Mouse (Mus musculus) lung, embryonic 16.5 days (tissue): ENCODE measurements around the gene Igsf21. TPM values are rescaled to one million over a fixed set of nuclear protein-coding genes. Genes with fewer than 3 reads are reported as not detected.

Source experiments
- ATAC-seq: fragments of 200-750 bp; cut with Nextera tagmentation; 2 replicates; pipeline ENCODE4 v1.8.0; 2017; ENCODE audit warnings: low read depth, mild to moderate bottlenecking, moderate library complexity
- H3K27ac ChIP-seq: fragments of 300-500 bp; sonication (generic); 2 replicates; pipeline ENCODE4 v1.5.1; 2014; ENCODE audit warnings: mild to moderate bottlenecking, control low read depth, low read length
- H3K27me3 ChIP-seq: fragments of 300-500 bp; sonication (generic); 2 replicates; pipeline ENCODE4 v1.6.1; 2014; ENCODE audit warnings: low read depth, low read length, mixed read lengths; ENCODE audit not compliant: control insufficient read depth, insufficient read depth
- H3K36me3 ChIP-seq: fragments of 300-500 bp; sonication (generic); 2 replicates; pipeline ENCODE4 v1.6.1; 2014; ENCODE audit warnings: low read length; ENCODE audit not compliant: control insufficient read depth, insufficient read depth
- H3K4me1 ChIP-seq: fragments of 300-500 bp; sonication (generic); replicated peaks from 2 replicates; pipeline ENCODE4 v1.6.1; 2014; ENCODE audit warnings: low read length, mixed read lengths; ENCODE audit not compliant: control insufficient read depth, insufficient read depth
- H3K4me2 ChIP-seq: fragments of 300-500 bp; sonication (generic); 2 replicates; pipeline ENCODE4 v1.6.1; 2014; ENCODE audit warnings: low read depth, low read length, control low read depth
- H3K4me3 ChIP-seq: fragments of 300-500 bp; sonication (generic); 2 replicates; pipeline ENCODE4 v1.5.1; 2014; ENCODE audit warnings: mild to moderate bottlenecking, low read length, control low read depth
- H3K9ac ChIP-seq: fragments of 300-500 bp; sonication (generic); 2 replicates; pipeline ENCODE4 v1.6.1; 2014; ENCODE audit warnings: low read length, control low read depth
- H3K9me3 ChIP-seq: fragments of 300-500 bp; sonication (generic); 2 replicates; pipeline ENCODE4 v1.6.1; 2016; ENCODE audit warnings: low read length; ENCODE audit not compliant: control insufficient read depth
- WGBS: fragments of 180-500 bp; shearing (Covaris S2); extraction: QIAGEN DNeasy Blood & Tissue Kit; methylation state at CpG from one replicate; pipeline ENCODE4 v1.1.7; 2014; 5-methylcytosine and 5-hydroxymethylcytosine counted together
- polyA plus RNA-seq: library from polyadenylated mRNA; unstranded; fragments of >200 nt; fragmentation: Nextera tagmentation; extraction: Ambion mirVana; gene quantifications from 2 replicates; pipeline ENCODE4 v1.2.1, GENCODE M21; 2015

The Igsf21 gene
- polyA plus RNA-seq, 1 experiment from 2014 or later = 0.13 TPM

GRCm38 (mm10) chr4:139977308-139977781, 269.2 kb downstream of the Igsf21 start:
- H3K9ac ChIP-seq = no peak overlapping the region
- H3K36me3 ChIP-seq = no peaks in the 10 kb centered on the region
- H3K27ac ChIP-seq = peak overlapping the region; percentile 65
- no peak overlapping the region for H3K4me3 ChIP-seq
- H3K9me3 ChIP-seq = no peaks in the 10 kb centered on the region
- H3K4me2 ChIP-seq = no peak overlapping the region
- H3K27me3 ChIP-seq = no peaks in the 10 kb centered on the region
- WGBS = 19% methylated on average over 5 of the region's 5 CpGs
- ATAC-seq = peak; percentile 55
- H3K4me1 ChIP-seq = peaks cover 25% of the 10 kb centered on the region
